Mouse (Mus musculus): ENCODE measurements around the gene Bpifb6. TPM values are rescaled to one million over a fixed set of nuclear protein-coding genes. Genes with fewer than 3 reads are reported as not detected.

The Bpifb6 gene
- polyA plus RNA-seq (2015; fragmentation: Nextera tagmentation; extraction: Ambion mirVana) = not detected in 2 replicates

DNA sequence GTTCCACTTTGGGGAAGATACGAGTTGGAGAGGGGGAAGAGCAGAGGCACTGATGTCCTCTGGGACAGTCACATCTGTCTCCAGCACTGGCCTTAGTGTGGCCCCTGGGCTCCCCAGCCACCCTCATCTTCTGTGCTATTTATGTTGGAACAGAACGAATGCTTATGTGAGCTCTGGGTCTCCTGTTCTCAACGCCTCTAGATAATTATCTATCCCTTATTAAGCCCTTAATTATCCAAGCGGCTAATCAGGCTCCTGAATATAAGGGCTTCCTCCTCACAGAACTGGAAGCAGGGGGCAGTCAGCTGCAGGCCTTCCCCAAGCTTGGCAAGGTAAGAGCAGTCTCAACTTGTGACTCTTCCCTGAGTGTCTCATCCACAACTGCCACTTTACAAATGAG is at the start of gene Bpifb6:
Gene Bpifb6, plus strand, starts transcription at position 301 of the 400 bp plus-strand sequence.
- Histone ChIP-seq H3K36me3 (no peaks in the 10 kb centered on the region), H3K4me2 (replicated peaks) (no peak within 1 kb of the TSS), H3K4me3 (replicated peaks) (no peak within 1 kb of the TSS), H3K27me3 (no peaks in the 10 kb centered on the region), H3K4me1 (replicated peaks) (no peaks in the 10 kb centered on the region), H3K27ac (no peak within 1 kb of the TSS), H3K9me3 (no peaks in the 10 kb centered on the region), H3K9ac (replicated peaks) (no peak within 1 kb of the TSS)
- 71% methylated on average over 4 of the region's 4 CpGs for WGBS
- no peak for ATAC-seq

DNA sequence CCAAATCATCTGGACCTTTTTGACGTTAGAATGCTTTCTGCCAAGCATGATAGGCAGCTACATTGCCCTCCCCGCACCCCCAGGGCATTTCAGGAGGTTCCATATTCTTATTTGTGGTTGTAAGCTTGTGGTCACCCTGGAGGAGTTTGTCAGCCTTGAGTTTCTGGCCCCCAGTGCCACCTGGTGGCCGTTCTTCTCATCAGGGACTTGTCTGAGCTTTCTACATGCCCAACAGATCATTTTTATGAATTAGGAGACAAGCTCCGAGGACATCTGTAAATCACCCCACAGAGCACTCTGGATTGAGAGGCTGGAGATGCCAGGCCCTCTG is 49.2 kb upstream of the Bpifb6 start:
- 0 out of 2 replicates have a peak, but pooled peaks cover 4% of the 10 kb centered on the region for H3K27me3 ChIP-seq
- WGBS = 55% methylated on average over 4 of the region's 4 CpGs
- no peaks in the 10 kb centered on the region for H3K36me3 ChIP-seq
- no peak overlapping the region for H3K27ac ChIP-seq
- H3K4me3 ChIP-seq (replicated peaks) = no peak overlapping the region
- H3K9me3 ChIP-seq = no peaks in the 10 kb centered on the region
- no peak overlapping the region for H3K9ac ChIP-seq (replicated peaks)
- H3K4me1 ChIP-seq (replicated peaks) = peaks cover 9% of the 10 kb centered on the region
- H3K4me2 ChIP-seq (replicated peaks) = no peak overlapping the region
- ATAC-seq = no peak

DNA sequence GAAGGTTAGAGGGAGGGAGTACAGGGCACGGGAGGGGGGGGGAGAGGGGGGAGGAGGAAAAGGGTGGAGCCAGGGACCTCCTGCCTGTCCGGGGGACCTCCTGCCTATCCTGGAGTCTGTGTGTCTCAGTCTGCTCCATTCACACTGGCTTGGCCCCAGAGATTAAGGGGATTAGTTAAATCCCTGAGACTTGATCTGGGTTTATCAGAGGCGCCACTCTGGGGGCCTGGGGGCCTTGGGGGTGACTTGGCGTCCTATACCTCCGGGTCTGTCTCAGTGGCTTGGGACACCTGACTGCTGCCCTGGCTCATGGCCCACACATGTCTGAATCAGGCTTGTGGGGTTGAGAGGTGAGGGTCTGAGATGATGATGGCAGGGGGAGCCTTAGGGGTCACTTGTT is 46.6 kb upstream of the Bpifb6 start:
- peak; percentile 43; the same call in 1 of the 2 replicates for ATAC-seq
- Histone ChIP-seq H3K4me3 (replicated peaks) (no peak overlapping the region), H3K27me3 (peaks cover 7% of the 10 kb centered on the region; the same call in 1 of the 2 replicates), H3K9me3 (no peaks in the 10 kb centered on the region), H3K9ac (replicated peaks) (no peak overlapping the region), H3K4me1 (replicated peaks) (peaks cover 9% of the 10 kb centered on the region), H3K27ac (no peak overlapping the region), H3K4me2 (replicated peaks) (no peak overlapping the region), H3K36me3 (no peaks in the 10 kb centered on the region)
- WGBS = 1% methylated on average over 5 of the region's 5 CpGs

DNA sequence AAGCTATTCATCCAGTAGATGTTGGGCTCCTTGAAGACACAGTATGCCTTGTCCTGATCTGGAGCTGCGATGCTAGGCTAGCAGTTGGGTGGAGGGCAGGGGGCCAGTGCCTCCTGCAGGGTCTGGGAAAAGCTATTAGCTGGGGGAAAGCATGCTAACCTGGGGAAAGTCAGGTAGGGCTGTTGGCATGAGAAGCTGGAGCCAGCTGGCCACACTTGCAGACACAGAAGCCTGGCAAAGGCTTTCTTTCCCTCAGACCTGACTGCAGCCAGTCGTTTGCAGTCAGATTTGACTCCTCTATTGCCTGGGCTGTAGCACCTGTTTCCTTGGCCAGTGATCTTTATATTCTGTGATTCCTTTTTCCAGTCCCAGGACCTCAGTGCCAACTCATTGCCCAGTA is 40.6 kb upstream of the Bpifb6 start:
- ATAC-seq = no peak
- H3K9ac ChIP-seq (replicated peaks) = no peak overlapping the region
- no peak overlapping the region for H3K4me2 ChIP-seq (replicated peaks)
- no peaks in the 10 kb centered on the region for H3K9me3 ChIP-seq
- WGBS = 75% methylated on average over 2 of the region's 2 CpGs
- no peak overlapping the region for H3K4me3 ChIP-seq (replicated peaks)
- peaks cover 7% of the 10 kb centered on the region; the same call in 1 of the 2 replicates for H3K27me3 ChIP-seq
- no peaks in the 10 kb centered on the region for H3K4me1 ChIP-seq (replicated peaks)
- H3K27ac ChIP-seq = no peak overlapping the region
- no peaks in the 10 kb centered on the region for H3K36me3 ChIP-seq

DNA sequence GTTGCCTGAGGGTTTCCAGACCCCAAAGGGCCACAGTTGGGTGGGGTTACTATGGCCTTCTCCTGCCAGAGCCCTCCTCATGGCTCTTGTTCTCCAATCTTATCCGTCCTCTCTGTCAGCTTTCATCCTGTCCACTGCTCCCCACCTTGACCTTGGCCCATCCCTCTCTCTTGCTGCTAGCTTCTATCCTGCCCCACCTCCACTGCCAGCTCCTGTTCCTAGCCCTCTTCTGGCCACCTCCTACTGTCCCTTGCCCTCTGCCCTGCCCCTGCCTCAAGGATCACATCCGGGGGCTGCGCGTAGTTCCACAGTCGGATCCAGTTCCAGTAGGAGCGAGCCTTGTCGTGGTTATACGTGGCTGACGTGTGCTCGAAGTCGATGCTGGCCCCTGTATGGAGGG is 39.9 kb upstream of the Bpifb6 start:
- no peaks in the 10 kb centered on the region for H3K9me3 ChIP-seq
- no peak for ATAC-seq
- WGBS = 94% methylated on average over 11 of the region's 11 CpGs
- peaks cover 4% of the 10 kb centered on the region; the same call in 1 of the 2 replicates for H3K27me3 ChIP-seq
- H3K4me3 ChIP-seq (replicated peaks) = no peak overlapping the region
- no peaks in the 10 kb centered on the region for H3K4me1 ChIP-seq (replicated peaks)
- no peak overlapping the region for H3K27ac ChIP-seq
- H3K9ac ChIP-seq (replicated peaks) = no peak overlapping the region
- no peak overlapping the region for H3K4me2 ChIP-seq (replicated peaks)
- no peaks in the 10 kb centered on the region for H3K36me3 ChIP-seq

DNA sequence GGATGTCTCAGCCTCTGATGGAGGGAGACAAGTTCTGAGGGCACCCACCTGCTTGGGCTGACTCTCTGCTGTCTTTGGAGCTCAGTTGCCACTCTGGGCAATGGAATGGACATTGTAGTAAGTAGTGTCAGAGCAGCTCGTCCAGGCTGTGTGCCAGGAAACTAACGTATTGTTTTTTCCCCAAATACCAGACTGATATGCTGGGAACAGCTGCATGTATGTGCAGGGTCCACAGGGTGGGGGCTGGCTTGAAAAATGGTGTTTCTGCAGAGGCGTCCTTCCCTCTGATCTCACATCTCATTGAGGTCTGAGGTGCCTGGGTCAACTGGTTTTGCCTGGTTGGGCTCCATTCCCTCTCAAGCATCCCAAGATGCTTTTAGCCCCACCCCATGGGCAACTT is 39.5 kb upstream of the Bpifb6 start:
- H3K27me3 ChIP-seq = peaks cover 4% of the 10 kb centered on the region; the same call in 1 of the 2 replicates
- 79% methylated on average over 3 of the region's 3 CpGs for WGBS
- H3K27ac ChIP-seq = no peak overlapping the region
- H3K9ac ChIP-seq (replicated peaks) = no peak overlapping the region
- no peaks in the 10 kb centered on the region for H3K9me3 ChIP-seq
- H3K4me2 ChIP-seq (replicated peaks) = no peak overlapping the region
- H3K36me3 ChIP-seq = no peaks in the 10 kb centered on the region
- ATAC-seq = no peak
- no peak overlapping the region for H3K4me3 ChIP-seq (replicated peaks)
- no peaks in the 10 kb centered on the region for H3K4me1 ChIP-seq (replicated peaks)

DNA sequence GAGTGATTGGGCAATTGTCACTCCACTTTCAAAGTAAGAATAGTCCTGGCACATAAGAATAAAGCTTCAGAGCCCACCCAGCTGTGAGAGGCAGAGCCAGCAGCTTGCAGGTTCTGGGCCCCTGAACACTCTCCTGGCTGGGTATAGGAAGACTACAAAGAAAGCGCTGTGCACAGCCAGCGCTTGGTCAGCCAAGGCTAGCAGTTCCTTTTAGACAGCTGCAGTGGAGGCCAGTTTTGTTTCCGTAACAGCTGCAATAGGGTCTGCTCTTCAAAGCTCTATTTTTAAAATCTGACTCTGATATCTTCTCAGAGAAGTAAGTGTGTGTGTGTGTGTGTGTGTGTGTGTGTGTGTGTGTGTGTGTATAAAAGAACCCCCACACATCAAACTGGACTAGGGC is 38.2 kb upstream of the Bpifb6 start:
- Histone ChIP-seq H3K4me3 (replicated peaks) (no peak overlapping the region), H3K36me3 (no peaks in the 10 kb centered on the region), H3K27me3 (no peaks in the 10 kb centered on the region), H3K27ac (no peak overlapping the region), H3K9me3 (no peaks in the 10 kb centered on the region), H3K4me2 (replicated peaks) (no peak overlapping the region), H3K9ac (replicated peaks) (no peak overlapping the region), H3K4me1 (replicated peaks) (no peaks in the 10 kb centered on the region)
- WGBS = 73% methylated on average over 3 of the region's 3 CpGs
- no peak for ATAC-seq

DNA sequence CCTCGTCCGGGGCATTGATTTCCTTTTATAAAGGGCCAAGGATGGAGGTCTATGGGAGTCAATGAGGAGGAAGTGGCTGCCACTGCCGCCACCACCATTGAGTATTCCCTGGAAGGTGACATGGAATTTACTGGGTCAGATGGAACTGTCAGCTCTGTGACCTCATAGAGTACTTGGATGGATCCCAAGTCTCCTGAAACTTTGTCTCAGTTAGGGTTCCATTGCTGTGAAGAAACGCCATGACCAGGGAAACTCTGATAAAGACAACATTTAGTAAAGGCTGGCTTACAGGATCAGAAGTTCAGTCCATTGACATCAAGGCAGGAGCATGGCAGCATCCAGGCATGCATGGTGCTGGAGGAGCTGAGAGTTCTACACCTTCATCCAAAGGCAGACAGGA is 29.2 kb upstream of the Bpifb6 start, which contains the start of gene Sun5:
Gene Sun5, minus strand, starts transcription at position 101 of the 400 bp plus-strand sequence.
- Histone ChIP-seq H3K9me3 (no peaks in the 10 kb centered on the region), H3K36me3 (no peaks in the 10 kb centered on the region), H3K27ac (no peak within 1 kb of the TSS), H3K4me1 (replicated peaks) (no peaks in the 10 kb centered on the region), H3K9ac (replicated peaks) (no peak within 1 kb of the TSS), H3K4me2 (replicated peaks) (no peak within 1 kb of the TSS), H3K4me3 (replicated peaks) (no peak within 1 kb of the TSS), H3K27me3 (no peaks in the 10 kb centered on the region)
- ATAC-seq = no peak
- 93% methylated on average over 4 of the region's 4 CpGs for WGBS

DNA sequence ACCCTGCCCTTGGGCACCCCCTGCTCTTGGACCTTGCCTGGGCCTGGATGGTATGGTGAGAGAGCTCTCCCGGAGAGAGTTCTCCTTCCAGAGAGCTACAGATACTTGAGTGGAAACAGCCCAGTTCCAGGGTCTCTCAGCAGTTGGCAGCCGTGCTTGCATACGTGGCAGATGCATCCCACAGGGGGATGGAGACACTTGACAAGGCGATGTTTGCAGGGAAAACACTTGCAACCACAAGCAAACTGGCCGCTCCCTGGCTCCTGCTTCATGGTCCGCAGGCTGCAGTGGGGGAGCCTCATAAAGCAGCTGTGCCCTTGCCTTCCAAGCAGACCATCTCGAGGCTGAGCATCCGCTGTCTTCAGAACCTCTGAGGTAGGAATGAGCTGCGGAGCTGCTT is 25.4 kb upstream of the Bpifb6 start, which contains the start of gene Bpifb2:
Gene Bpifb2, plus strand, starts transcription at position 301 of the 400 bp plus-strand sequence.
- no peak within 1 kb of the TSS for H3K27ac ChIP-seq
- 73% methylated on average over 9 of the region's 9 CpGs for WGBS

DNA sequence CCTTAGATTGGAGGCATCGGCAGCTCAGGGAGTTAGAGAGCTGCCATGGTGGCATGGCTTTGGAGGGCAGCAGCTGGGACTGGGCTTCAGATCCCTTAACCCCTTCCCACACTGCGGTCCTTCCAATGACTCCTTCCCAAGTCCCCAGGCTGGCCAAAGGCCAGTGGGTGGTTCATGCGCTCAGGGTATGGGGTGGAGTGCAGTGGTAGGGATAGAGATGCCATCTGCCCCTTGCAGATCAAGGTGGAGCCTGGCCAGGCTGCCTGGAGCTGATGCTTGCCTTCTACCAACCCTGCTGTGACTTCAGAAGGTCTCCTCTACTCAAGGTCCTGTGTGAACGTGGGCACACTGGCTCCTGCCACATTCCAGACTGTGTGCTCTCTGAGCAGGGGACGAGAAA is 1.1 kb upstream of the Bpifb6 start:
- Histone ChIP-seq H3K4me3 (replicated peaks) (no peak overlapping the region), H3K9me3 (no peaks in the 10 kb centered on the region), H3K4me2 (replicated peaks) (no peak overlapping the region), H3K4me1 (replicated peaks) (no peaks in the 10 kb centered on the region), H3K36me3 (no peaks in the 10 kb centered on the region), H3K9ac (replicated peaks) (no peak overlapping the region), H3K27me3 (no peaks in the 10 kb centered on the region), H3K27ac (no peak overlapping the region)
- ATAC-seq = no peak
- 87% methylated on average over 5 of the region's 5 CpGs for WGBS

More for the DNA sequence above, 25.4 kb upstream of the Bpifb6 start, which contains the start of gene Bpifb2:
- H3K4me2 ChIP-seq (replicated peaks) = no peak within 1 kb of the TSS
- no peak within 1 kb of the TSS for H3K9ac ChIP-seq (replicated peaks)
- no peak for ATAC-seq
- H3K36me3 ChIP-seq = no peaks in the 10 kb centered on the region
- no peak within 1 kb of the TSS for H3K4me3 ChIP-seq (replicated peaks)
- no peaks in the 10 kb centered on the region for H3K27me3 ChIP-seq
- no peaks in the 10 kb centered on the region for H3K4me1 ChIP-seq (replicated peaks)
- H3K9me3 ChIP-seq = no peaks in the 10 kb centered on the region

DNA sequence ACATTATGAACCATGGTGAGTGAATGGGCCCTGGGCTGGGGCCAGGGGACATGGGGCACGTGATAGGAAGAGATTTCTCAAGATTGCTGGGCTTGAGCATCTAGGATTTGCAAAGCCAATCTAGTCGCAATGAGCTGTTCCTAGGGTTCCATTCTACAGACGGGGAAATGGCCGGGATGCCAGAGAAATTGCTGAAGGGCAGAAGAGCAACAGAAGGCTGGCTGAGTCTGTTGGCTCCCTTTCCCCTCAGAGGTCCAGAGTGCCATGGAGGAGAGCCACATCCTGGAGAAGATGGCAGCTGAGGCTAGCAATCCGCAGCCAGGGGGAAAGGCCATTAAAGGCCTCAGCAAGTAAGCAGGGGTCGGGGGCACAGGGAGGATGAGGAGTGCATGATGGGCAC is 2.5 kb downstream of the Bpifb6 start:
- no peaks in the 10 kb centered on the region for H3K9me3 ChIP-seq
- H3K27ac ChIP-seq = no peak overlapping the region
- ATAC-seq = no peak
- WGBS = 86% methylated on average over 6 of the region's 6 CpGs
- no peak overlapping the region for H3K4me3 ChIP-seq (replicated peaks)
- no peak overlapping the region for H3K9ac ChIP-seq (replicated peaks)
- no peak overlapping the region for H3K4me2 ChIP-seq (replicated peaks)
- H3K36me3 ChIP-seq = no peaks in the 10 kb centered on the region
- H3K27me3 ChIP-seq = no peaks in the 10 kb centered on the region
- H3K4me1 ChIP-seq (replicated peaks) = no peaks in the 10 kb centered on the region

DNA sequence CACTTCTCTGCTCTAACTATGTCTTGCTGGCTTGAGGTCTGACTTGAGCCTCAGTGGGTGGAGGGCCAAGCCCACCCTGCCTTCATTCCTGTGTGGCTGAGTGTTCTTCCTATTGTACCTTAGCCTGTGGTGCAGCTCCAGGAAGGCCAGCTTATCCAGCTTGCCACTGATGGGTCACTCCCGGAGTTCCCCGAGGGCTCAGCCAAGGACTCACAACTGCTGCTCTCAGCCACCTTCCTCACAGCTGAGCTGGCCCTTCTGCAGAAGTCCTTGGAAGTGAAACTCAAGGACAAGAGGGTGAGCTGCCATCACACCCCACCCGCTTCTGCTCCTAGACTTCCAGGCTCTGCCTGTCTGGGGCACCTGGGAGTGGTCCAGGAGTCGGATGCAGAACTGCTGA is 6.4 kb downstream of the Bpifb6 start:
- WGBS = 84% methylated on average over 4 of the region's 4 CpGs
- H3K36me3 ChIP-seq = no peaks in the 10 kb centered on the region
- H3K4me1 ChIP-seq (replicated peaks) = no peaks in the 10 kb centered on the region
- no peaks in the 10 kb centered on the region for H3K9me3 ChIP-seq
- no peaks in the 10 kb centered on the region for H3K27me3 ChIP-seq
- no peak overlapping the region for H3K4me3 ChIP-seq (replicated peaks)
- no peak for ATAC-seq
- H3K9ac ChIP-seq (replicated peaks) = no peak overlapping the region
- H3K27ac ChIP-seq = no peak overlapping the region
- H3K4me2 ChIP-seq (replicated peaks) = no peak overlapping the region

DNA sequence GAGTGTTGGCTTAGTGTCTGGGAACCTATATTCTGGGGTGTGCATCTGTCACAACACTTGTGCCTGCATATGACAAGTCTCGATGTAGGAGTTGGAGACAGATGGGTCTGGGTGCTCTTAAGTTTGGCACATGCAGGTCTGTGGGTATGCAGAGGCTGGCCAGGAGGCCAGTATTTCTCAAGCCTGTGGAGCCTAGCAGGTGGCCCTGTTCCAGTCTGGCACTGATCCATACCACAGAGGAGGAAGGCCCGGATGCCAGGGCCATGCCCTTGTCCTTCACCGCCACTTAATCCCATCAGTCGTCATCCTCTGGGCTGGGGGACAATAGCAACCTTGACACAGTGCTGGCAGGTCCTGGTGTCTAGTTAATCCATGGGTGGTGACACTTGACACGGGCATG is 14.0 kb downstream of the Bpifb6 start:
- Histone ChIP-seq H3K9ac (replicated peaks) (no peak overlapping the region), H3K9me3 (no peaks in the 10 kb centered on the region), H3K4me3 (replicated peaks) (no peak overlapping the region), H3K4me2 (replicated peaks) (no peak overlapping the region), H3K4me1 (replicated peaks) (no peaks in the 10 kb centered on the region), H3K27me3 (no peaks in the 10 kb centered on the region), H3K27ac (no peak overlapping the region), H3K36me3 (no peaks in the 10 kb centered on the region)
- ATAC-seq = no peak
- 40% methylated on average over 5 of the region's 5 CpGs for WGBS
